Comparison of ENCODE assay signal across 12 mouse cellular contexts in the genomic region with DNA sequence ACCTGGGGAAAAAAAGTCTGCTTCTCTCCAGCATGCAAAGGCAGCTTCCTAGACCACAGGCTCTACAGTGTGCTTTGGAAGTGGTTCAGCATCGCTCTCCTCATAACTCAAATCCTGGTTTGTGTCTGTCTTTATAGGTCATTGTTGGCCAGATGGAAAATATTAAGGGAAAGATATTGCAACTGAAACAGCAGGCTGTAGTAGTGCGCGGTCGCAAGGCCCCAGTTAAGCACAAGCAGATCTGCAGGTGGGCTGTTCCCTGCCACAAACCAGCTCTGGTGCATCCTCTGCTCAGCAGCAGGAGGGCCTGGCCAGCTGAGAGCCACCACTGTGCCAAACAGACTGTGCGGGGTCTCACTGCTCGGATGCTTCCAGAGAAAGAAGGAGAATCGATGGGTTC.
DNase-seq lines count a peak whose midpoint lies in the region; ATAC-seq and TF ChIP-seq lines count a peak whose summit lies in the region.
"Had no signal": no experiment of that assay in that cellular context is flagged by ENCODE, and none has a peak within 500 bp of the region (broad histone marks: within the 10 kb centered on the region; RNA-seq: fewer than 3 reads in every experiment).

No protein-coding gene starts in this region.

- no peaks in the 10 kb centered on the region for H3K9me3 ChIP-seq in midbrain, embryonic 11.5 days (ENCODE audit: control insufficient read depth, low read length)
- H3K9me3 ChIP-seq in midbrain, embryonic 10.5 days (replicated peaks), result no peaks in the 10 kb centered on the region
- H3K9me3 ChIP-seq in liver, postnatal 0 days (ENCODE audit: low read length), result no peaks in the 10 kb centered on the region
- H3K9me3 ChIP-seq: liver, embryonic 12.5 days had no signal

- no peak overlapping the region for H3K9ac ChIP-seq in midbrain, embryonic 11.5 days (ENCODE audit: low read length)
- no peak overlapping the region for H3K9ac ChIP-seq in liver, postnatal 0 days (replicated peaks)
- H3K9ac ChIP-seq: liver, embryonic 12.5 days had no signal

- H3K27me3 ChIP-seq in midbrain, embryonic 11.5 days (ENCODE audit: control insufficient read depth, insufficient read depth, low read length), result no peaks in the 10 kb centered on the region
- no peaks in the 10 kb centered on the region for H3K27me3 ChIP-seq in midbrain, embryonic 10.5 days (ENCODE audit: low read depth, poor library complexity, severe bottlenecking)
- no peaks in the 10 kb centered on the region for H3K27me3 ChIP-seq in liver, postnatal 0 days (ENCODE audit: insufficient read depth, low read length)
- H3K27me3 ChIP-seq: liver, embryonic 12.5 days; Patski had no signal

- no peak for TF ChIP-seq CTCF in liver, postnatal 0 days (IDR thresholded peaks at IDR 0.05; ENCODE audit: low read depth)

- ATAC-seq in midbrain, embryonic 11.5 days (ENCODE audit: low FRiP score), result no peak
- ATAC-seq in liver, postnatal 0 days, result no peak
- ATAC-seq: liver, embryonic 12.5 days; Patski had no signal

- H3K4me1 ChIP-seq in midbrain, embryonic 11.5 days (ENCODE audit: control insufficient read depth, insufficient read depth, low read length), result peaks cover 22% of the 10 kb centered on the region
- peaks cover 52% of the 10 kb centered on the region for H3K4me1 ChIP-seq in midbrain, embryonic 10.5 days
- peaks cover 10% of the 10 kb centered on the region; the same call in 1 of the 2 replicates for H3K4me1 ChIP-seq in liver, postnatal 0 days (ENCODE audit: insufficient read depth)

- no peak overlapping the region for H3K4me3 ChIP-seq in midbrain, embryonic 11.5 days (ENCODE audit: low read depth, low read length)
- H3K4me3 ChIP-seq in midbrain, embryonic 10.5 days, result no peak overlapping the region
- H3K4me3 ChIP-seq in liver, postnatal 0 days (ENCODE audit: low read depth, low read length), result no peak overlapping the region
- H3K4me3 ChIP-seq: liver, embryonic 12.5 days; myocyte had no signal

- no peaks in the 10 kb centered on the region for H3K36me3 ChIP-seq in midbrain, embryonic 11.5 days (ENCODE audit: control insufficient read depth, insufficient read depth, low read length)
- H3K36me3 ChIP-seq in midbrain, embryonic 10.5 days, result no peaks in the 10 kb centered on the region
- H3K36me3 ChIP-seq in liver, postnatal 0 days (replicated peaks; ENCODE audit: insufficient read depth, low read length), result no peaks in the 10 kb centered on the region
- H3K36me3 ChIP-seq: liver, embryonic 12.5 days had no signal

- intact Hi-C loops in left cerebral cortex, postnatal 25 days (cut with DNase I), result no loop called here

- WGBS in midbrain, embryonic 11.5 days, result 10% methylated on average over 7 of the region's 7 CpGs
- 10% methylated on average over 7 of the region's 7 CpGs for WGBS in midbrain, embryonic 10.5 days
- WGBS in liver, postnatal 0 days (ENCODE audit: insufficient replicate concordance), result 82% methylated on average over 7 of the region's 7 CpGs

- no peak for TF ChIP-seq EP300 in liver, postnatal 0 days (IDR thresholded peaks at IDR 0.05; ENCODE audit: low read depth)

- peak; percentile 83 for DNase-seq in midbrain, embryonic 11.5 days (ENCODE audit: low spot score, missing footprints)
- DNase-seq in midbrain, embryonic 10.5 days (ENCODE audit: low spot score), result no peak
- DNase-seq in embryo, embryonic 11.5 days (ENCODE audit: low read depth, low spot score), result peak; percentile 34
- DNase-seq in layer of hippocampus, adult 18-20 months (ENCODE audit: low spot score in 2 of 2), result peak; percentile 28 to 48
- DNase-seq in neural tube, embryonic 10.5 days (ENCODE audit: extremely low spot score, low spot score), result peak; percentile 37
- no peak for DNase-seq in left cerebral cortex, postnatal 25 days (ENCODE audit: low spot score in 2 of 2)
- DNase-seq in liver, postnatal 0 days, result no peak
- no peak for DNase-seq in B cell, adult 2 months
- DNase-seq: heart, adult 18-20 months had no signal

- no peak overlapping the region for H3K4me2 ChIP-seq in midbrain, embryonic 11.5 days
- no peak overlapping the region for H3K4me2 ChIP-seq in liver, postnatal 0 days (ENCODE audit: low read depth, low read length)
- H3K4me2 ChIP-seq: liver, embryonic 12.5 days had no signal

- H3K27ac ChIP-seq in midbrain, embryonic 11.5 days (ENCODE audit: low read depth, low read length), result no peak overlapping the region
- H3K27ac ChIP-seq in midbrain, embryonic 10.5 days (replicated peaks), result no peak overlapping the region
- H3K27ac ChIP-seq in liver, postnatal 0 days (ENCODE audit: low read depth), result no peak overlapping the region
- H3K27ac ChIP-seq: liver, embryonic 12.5 days had no signal

Comparison
In these comparisons a context has a peak if more than half of its experiments do, and no peak if none do; other contexts are left out.
1. DNase-seq: peak in midbrain, embryonic 11.5 days (single experiment), embryo, embryonic 11.5 days (single experiment), layer of hippocampus, adult 18-20 months (2 of 2) and neural tube, embryonic 10.5 days (single experiment); none in midbrain, embryonic 10.5 days (single experiment), left cerebral cortex, postnatal 25 days (0 of 2), liver, postnatal 0 days (single experiment) and B cell, adult 2 months (0 of 2).